Mouse (Mus musculus) hindbrain, embryonic 15.5 days (tissue): ENCODE data around the gene Nid2. TPM values are rescaled to one million over a fixed set of nuclear protein-coding genes. Genes with fewer than 3 reads are reported as not detected.

ENCODE experiments used
- ATAC-seq: fragments of 200-750 bp; cut with Nextera tagmentation; 2 replicates; pipeline ENCODE4 v1.8.0; 2017; ENCODE audit warnings: low read depth, moderate number of reproducible peaks, moderate TSS enrichment; ENCODE audit not compliant: low FRiP score
- H3K27ac ChIP-seq: fragments of 300-500 bp; sonication (generic); replicated peaks from 2 replicates; pipeline ENCODE4 v1.5.1; 2015; ENCODE audit warnings: mild to moderate bottlenecking, inconsistent platforms
- H3K27me3 ChIP-seq: fragments of 300-500 bp; sonication (generic); 2 replicates; pipeline ENCODE4 v1.6.1; 2015; ENCODE audit warnings: control low read depth, inconsistent platforms
- H3K36me3 ChIP-seq: fragments of 300-500 bp; sonication (generic); 2 replicates; pipeline ENCODE4 v1.6.1; 2015; ENCODE audit warnings: control low read depth, inconsistent platforms
- H3K4me1 ChIP-seq: fragments of 300-500 bp; sonication (generic); replicated peaks from 2 replicates; pipeline ENCODE4 v1.6.1; 2015; ENCODE audit warnings: control low read depth, inconsistent platforms
- H3K4me2 ChIP-seq: fragments of 300-500 bp; sonication (generic); 2 replicates; pipeline ENCODE4 v1.6.1; 2015; ENCODE audit warnings: moderate library complexity, mild to moderate bottlenecking, inconsistent platforms
- H3K4me3 ChIP-seq: fragments of 300-500 bp; sonication (generic); 2 replicates; pipeline ENCODE4 v1.5.1; 2015; ENCODE audit warnings: mild to moderate bottlenecking, inconsistent platforms
- H3K9ac ChIP-seq: fragments of 300-500 bp; sonication (generic); 2 replicates; pipeline ENCODE4 v1.6.1; 2015; ENCODE audit warnings: inconsistent platforms
- H3K9me3 ChIP-seq: fragments of 300-500 bp; sonication (generic); 2 replicates; pipeline ENCODE4 v1.6.1; 2016; ENCODE audit warnings: control low read depth, inconsistent platforms
- WGBS: fragments of 180-500 bp; shearing (Covaris S2); methylation state at CpG from one replicate; pipeline ENCODE4 v1.1.7; 2015; 5-methylcytosine and 5-hydroxymethylcytosine counted together
- polyA plus RNA-seq: library from polyadenylated mRNA; unstranded; fragments of >200 nt; fragmentation: Nextera tagmentation; extraction: Ambion mirVana; gene quantifications from 2 replicates; pipeline ENCODE4 v1.2.1, GENCODE M21; 2015

Nid2 gene
- polyA plus RNA-seq, 1 experiment from 2014 or later, result 45.7 TPM

DNA sequence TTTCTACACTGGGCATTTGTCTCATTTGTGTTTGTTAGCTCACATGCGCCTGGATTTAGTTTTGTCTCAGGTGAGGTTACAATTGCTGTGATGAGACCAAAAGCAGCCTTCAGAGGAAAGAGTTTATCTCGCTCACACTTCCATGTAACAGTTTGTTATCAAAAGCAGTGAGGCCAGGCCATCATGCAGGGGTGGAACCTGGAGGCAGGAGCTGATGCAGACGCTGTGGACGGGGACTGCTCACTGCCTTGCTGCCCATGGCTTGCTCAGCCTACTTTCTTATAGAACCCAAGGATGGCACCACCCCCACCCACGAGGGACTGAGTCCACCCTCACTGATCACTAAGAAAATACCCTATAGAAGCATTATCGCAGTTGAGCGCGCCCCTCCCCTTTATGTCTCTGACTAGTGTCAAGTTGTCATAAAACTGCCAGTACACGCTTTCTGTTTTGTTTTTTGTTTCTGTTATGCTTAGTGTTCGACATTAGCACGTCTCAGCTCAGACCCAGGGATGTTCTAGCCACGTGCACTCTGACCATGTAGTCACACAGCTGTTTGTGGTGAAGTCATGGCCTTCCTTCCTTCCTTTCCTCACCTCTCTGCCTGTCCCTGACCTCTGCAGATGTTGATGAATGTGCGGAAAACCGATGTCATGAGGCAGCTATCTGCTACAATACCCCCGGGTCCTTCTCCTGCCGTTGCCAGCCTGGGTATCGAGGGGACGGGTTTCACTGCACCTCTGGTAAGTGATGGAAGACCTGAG is 45.7 kb downstream of the Nid2 start:
- H3K27me3 ChIP-seq, result no peaks in the 10 kb centered on the region
- ATAC-seq, result no peak
- no peaks in the 10 kb centered on the region for H3K9me3 ChIP-seq
- no peaks in the 10 kb centered on the region for H3K4me1 ChIP-seq
- no peak overlapping the region for H3K9ac ChIP-seq
- no peaks in the 10 kb centered on the region for H3K36me3 ChIP-seq
- H3K4me2 ChIP-seq, result no peak overlapping the region
- H3K27ac ChIP-seq, result no peak overlapping the region
- WGBS, result 86% methylated on average over 18 of the region's 18 CpGs
- no peak overlapping the region for H3K4me3 ChIP-seq

DNA sequence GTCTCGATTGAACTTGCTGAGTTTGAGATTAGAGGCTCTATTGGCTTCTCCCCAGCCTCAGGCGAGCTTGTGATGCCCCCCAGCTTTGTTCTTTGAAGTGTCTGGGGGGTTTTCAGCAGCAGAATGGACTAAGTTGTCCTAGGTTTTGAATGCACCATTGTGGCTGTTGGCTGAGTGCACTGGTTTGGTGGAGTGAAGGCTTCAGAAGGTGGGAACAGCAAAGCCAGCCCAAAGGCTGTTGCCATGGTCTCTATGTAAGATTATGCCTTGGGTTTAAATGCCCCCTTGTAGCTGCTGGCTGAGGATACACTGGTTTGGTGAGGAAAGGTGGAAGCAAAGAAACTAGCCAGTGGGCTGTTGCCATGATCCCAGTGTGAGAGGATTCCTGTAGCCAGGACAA is 49.4 kb downstream of the Nid2 start:
- Histone ChIP-seq H3K9me3 (no peaks in the 10 kb centered on the region), H3K27me3 (no peaks in the 10 kb centered on the region), H3K27ac (no peak overlapping the region), H3K4me1 (no peaks in the 10 kb centered on the region), H3K4me3 (no peak overlapping the region), H3K36me3 (no peaks in the 10 kb centered on the region), H3K9ac (no peak overlapping the region), H3K4me2 (no peak overlapping the region)
- ATAC-seq, result 0 out of 2 replicates have a peak, but pooled peaks have one; percentile 29
- WGBS, result 61% methylated on average over 2 of the region's 2 CpGs

DNA sequence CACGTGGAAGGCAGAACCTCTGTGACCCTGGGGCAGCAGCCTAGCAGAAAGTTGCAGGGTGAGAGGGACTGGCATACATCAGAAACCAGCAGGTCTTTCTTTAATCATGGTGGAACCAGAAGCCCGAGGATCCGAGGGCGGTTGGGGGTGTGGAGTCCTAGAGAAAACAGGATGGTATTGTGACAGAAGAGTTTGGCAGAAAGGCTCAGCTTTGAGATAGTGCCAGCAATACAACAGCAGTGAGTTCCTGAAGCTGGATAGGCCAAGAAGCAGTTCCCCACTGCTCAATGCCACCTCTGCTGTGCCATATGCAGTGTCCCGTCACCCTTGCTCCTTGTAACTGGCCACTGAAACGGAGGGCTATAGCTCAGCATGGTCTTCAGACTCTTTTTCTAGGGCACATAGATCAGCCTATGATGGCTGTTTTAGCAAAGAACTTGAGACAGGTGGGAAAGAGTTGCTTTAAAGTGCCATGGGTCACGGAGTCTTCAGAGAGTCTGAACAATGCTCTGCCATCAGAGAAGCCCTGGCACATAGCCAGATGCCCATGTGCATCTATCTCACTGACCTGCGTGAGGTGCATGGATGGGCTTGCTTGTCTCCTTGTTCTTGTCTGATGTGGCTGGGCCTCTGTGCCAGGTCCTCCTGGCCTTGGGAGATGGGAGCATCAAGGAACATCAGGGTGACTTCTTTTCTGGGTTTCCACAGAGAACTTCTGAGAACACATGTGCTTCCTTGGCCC is 50.6 kb downstream of the Nid2 start:
- Histone ChIP-seq H3K27me3 (no peaks in the 10 kb centered on the region), H3K4me2 (no peak overlapping the region), H3K9me3 (no peaks in the 10 kb centered on the region), H3K36me3 (no peaks in the 10 kb centered on the region), H3K4me1 (no peaks in the 10 kb centered on the region), H3K4me3 (no peak overlapping the region), H3K9ac (no peak overlapping the region), H3K27ac (no peak overlapping the region)
- 71% methylated on average over 8 of the region's 8 CpGs for WGBS
- ATAC-seq, result 0 out of 2 replicates have a peak, but pooled peaks have one; percentile 23

DNA sequence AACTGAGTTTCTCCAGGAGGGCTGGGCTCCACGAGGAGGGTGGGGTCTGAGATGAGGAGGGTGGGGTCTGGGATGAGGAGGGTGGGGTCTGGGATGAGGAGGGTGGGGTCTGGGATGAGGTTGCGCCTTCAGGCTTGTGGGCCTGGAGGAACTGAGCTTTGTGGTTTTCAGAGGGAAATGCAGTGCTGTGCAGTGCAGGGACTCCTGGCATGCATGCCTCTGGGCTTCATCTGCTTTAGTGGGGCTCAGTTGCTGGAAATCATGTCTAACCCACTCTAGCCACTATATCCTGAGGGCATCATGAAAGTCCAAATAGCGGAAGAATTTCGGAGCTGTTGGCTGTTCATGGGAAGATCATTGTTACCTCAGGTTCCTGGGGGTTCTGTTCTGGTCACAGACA is 52.2 kb downstream of the Nid2 start:
- no peaks in the 10 kb centered on the region for H3K36me3 ChIP-seq
- no peak overlapping the region for H3K4me3 ChIP-seq
- no peaks in the 10 kb centered on the region for H3K27me3 ChIP-seq
- WGBS, result 52% methylated on average over 4 of the region's 4 CpGs
- no peak overlapping the region for H3K9ac ChIP-seq
- no peaks in the 10 kb centered on the region for H3K4me1 ChIP-seq
- ATAC-seq, result no peak
- no peaks in the 10 kb centered on the region for H3K9me3 ChIP-seq
- no peak overlapping the region for H3K4me2 ChIP-seq
- no peak overlapping the region for H3K27ac ChIP-seq

DNA sequence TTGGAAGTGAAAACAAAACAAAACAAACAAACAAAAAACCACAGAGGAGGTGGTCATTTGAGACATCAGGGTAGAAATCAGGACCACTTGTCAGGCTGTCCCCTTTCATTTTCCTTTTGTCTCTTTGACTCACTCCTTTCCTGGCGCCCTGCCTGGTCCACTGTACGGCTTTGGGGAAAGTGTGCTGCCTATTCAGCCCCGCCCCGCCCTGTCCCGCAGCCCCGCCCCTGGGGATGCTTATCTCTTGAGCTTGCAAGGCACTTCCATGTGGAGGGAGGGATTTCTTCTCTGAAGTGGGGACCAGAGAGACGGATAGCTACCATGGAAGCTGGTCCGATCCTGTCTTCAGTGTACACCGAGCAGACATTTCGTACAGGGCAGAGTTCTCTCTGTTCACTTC is 52.6 kb downstream of the Nid2 start:
- 50% methylated on average over 10 of the region's 10 CpGs for WGBS
- Histone ChIP-seq H3K4me2 (no peak overlapping the region), H3K27ac (no peak overlapping the region), H3K4me3 (no peak overlapping the region), H3K36me3 (no peaks in the 10 kb centered on the region), H3K9ac (no peak overlapping the region), H3K9me3 (no peaks in the 10 kb centered on the region), H3K27me3 (no peaks in the 10 kb centered on the region), H3K4me1 (no peaks in the 10 kb centered on the region)
- no peak for ATAC-seq

DNA sequence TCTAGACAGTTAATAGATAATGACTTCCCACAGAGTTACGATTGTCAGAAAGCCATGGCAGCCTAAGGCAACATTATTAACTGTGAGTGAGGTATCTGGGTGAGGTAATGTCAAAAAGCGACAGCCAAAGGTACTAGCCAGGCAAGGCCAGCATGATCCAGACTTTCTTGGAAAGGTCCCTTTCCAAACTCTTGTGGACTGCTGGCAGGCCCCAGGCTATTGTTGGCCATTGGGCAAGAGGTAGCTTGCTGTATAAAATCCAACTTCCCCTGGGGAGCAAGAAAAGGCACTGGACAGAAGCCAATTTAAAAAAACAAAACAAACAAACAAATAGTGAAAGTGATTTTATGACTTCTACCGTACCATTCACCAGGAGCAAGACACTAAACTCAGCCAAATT is 56.3 kb downstream of the Nid2 start:
- H3K4me1 ChIP-seq, result no peaks in the 10 kb centered on the region
- 82% methylated on average over 3 of the region's 3 CpGs for WGBS
- no peaks in the 10 kb centered on the region for H3K27me3 ChIP-seq
- H3K27ac ChIP-seq, result no peak overlapping the region
- ATAC-seq, result no peak
- peaks cover 10% of the 10 kb centered on the region for H3K36me3 ChIP-seq
- no peaks in the 10 kb centered on the region for H3K9me3 ChIP-seq
- no peak overlapping the region for H3K4me3 ChIP-seq
- no peak overlapping the region for H3K4me2 ChIP-seq
- no peak overlapping the region for H3K9ac ChIP-seq

DNA sequence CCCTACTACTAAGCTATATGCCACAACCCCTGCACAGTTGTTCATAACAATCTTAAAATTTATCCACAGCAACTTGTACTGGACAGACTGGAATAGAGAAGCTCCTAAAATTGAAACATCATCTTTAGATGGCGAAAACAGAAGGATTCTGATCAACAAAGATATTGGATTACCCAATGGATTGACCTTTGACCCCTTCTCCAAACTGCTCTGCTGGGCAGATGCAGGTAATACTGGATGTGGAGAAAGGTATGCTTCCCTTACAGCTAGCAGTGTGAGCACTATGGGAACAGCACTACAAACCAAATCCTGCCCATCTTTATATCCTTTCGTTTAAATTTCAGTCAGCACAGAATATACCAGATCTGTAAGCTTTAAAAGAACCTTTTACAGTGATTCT is 56.8 kb downstream of the Nid2 start:
- H3K4me3 ChIP-seq, result no peak overlapping the region
- WGBS, result 95% methylated on average over 2 of the region's 2 CpGs

DNA sequence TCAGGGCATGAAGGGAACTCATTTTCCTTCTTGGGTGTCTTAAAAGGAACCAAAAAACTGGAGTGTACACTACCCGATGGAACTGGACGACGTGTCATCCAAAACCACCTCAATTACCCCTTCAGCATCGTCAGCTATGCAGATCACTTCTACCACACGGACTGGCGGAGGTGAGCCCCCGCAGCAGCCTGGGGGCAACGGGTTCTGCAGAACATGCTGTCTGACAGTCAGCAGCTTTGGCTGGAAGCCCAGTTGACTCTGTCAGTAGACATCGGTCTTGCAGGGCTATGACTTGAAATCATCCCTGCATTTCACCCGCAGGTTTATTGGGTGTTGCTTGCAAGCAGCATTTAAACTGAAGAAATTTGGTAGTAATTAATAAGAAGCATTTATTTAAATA is 58.9 kb downstream of the Nid2 start:
- H3K4me2 ChIP-seq, result no peak overlapping the region
- no peaks in the 10 kb centered on the region for H3K9me3 ChIP-seq
- 64% methylated on average over 10 of the region's 10 CpGs for WGBS
- no peaks in the 10 kb centered on the region for H3K4me1 ChIP-seq
- no peak overlapping the region for H3K27ac ChIP-seq
- ATAC-seq, result peak; percentile 51; the same call in 1 of the 2 replicates
- H3K4me3 ChIP-seq, result no peak overlapping the region
- H3K27me3 ChIP-seq, result no peaks in the 10 kb centered on the region
- H3K36me3 ChIP-seq, result peaks cover 32% of the 10 kb centered on the region
- H3K9ac ChIP-seq, result no peak overlapping the region

More for the DNA sequence above, 56.8 kb downstream of the Nid2 start:
- Histone ChIP-seq H3K9ac (no peak overlapping the region), H3K27me3 (no peaks in the 10 kb centered on the region), H3K9me3 (no peaks in the 10 kb centered on the region), H3K4me1 (no peaks in the 10 kb centered on the region), H3K36me3 (peaks cover 15% of the 10 kb centered on the region), H3K4me2 (no peak overlapping the region), H3K27ac (no peak overlapping the region)
- ATAC-seq, result no peak

DNA sequence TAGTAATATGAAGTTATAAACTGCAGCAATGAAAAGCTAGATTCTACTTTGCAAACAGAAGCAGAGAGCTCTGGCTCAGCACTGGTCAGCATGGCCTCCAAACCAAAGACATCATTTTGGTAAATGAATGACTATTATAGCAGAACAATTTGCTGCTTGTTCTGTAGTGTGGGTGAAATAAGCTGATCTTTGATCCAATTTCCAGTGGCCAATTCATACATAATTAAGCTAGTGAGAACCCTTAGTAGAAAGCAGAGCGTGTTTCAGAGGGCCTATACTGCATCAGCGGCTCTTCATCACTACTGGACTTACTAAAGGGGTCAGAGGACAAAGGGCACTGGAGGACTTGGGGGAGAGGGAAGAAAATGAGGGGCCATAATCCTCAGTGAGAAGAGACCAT is 62.0 kb downstream of the Nid2 start:
- Histone ChIP-seq H3K36me3 (peaks cover 52% of the 10 kb centered on the region), H3K4me1 (no peaks in the 10 kb centered on the region), H3K4me3 (no peak overlapping the region), H3K4me2 (no peak overlapping the region), H3K27me3 (no peaks in the 10 kb centered on the region), H3K9ac (no peak overlapping the region), H3K27ac (no peak overlapping the region), H3K9me3 (no peaks in the 10 kb centered on the region)
- 93% methylated on average over 2 of the region's 2 CpGs for WGBS
- no peak for ATAC-seq

DNA sequence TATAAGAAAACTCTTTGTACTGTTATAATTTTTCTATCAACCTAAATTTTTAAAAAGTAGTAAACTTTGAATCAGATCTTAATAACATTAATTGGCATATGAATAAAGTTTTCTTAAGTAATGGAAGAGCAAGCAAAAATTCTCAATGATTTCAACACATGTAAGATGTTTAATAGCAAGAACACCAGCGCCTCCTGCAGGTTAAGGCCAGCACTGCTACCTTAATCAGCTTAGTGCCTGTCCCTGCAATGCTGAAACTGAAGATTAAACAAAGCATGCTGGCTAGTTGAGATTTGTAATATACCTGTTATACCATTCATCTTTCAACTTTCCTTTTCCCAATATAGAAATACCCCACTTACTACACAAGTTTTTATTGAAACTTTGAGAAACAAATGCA is 66.9 kb downstream of the Nid2 start:
- 9% methylated on average over 1 of the region's 1 CpGs for WGBS
- Histone ChIP-seq H3K4me1 (peaks cover 9% of the 10 kb centered on the region), H3K9ac (no peak overlapping the region), H3K27ac (no peak overlapping the region), H3K4me3 (no peak overlapping the region), H3K4me2 (no peak overlapping the region), H3K36me3 (peaks cover 49% of the 10 kb centered on the region), H3K9me3 (no peaks in the 10 kb centered on the region), H3K27me3 (no peaks in the 10 kb centered on the region)
- ATAC-seq, result no peak

DNA sequence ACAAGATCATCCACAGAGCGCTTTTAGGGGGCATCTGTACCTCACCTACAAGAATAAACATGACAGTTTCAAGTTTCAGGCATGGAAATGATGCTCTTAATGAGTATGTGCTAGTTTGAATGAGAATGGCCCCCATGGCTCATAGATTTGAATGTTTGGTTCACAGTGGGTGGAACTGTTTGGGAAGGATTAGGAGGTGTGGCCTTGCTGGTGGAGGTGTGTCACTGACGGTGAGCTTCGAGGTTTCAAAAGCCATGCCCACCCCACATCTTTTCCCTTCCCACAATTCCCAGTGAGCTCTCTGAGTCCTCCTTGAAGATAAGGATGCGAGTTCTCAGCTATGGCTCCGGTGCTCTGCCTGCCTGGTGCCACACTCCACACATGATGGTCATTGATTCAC is 70.6 kb downstream of the Nid2 start:
- WGBS, result 98% methylated on average over 5 of the region's 5 CpGs
- H3K4me3 ChIP-seq, result no peak overlapping the region
- no peaks in the 10 kb centered on the region for H3K9me3 ChIP-seq
- H3K4me2 ChIP-seq, result no peak overlapping the region
- H3K27ac ChIP-seq, result no peak overlapping the region
- no peaks in the 10 kb centered on the region for H3K27me3 ChIP-seq
- no peak for ATAC-seq
- peaks cover 16% of the 10 kb centered on the region for H3K36me3 ChIP-seq
- H3K9ac ChIP-seq, result no peak overlapping the region
- peaks cover 33% of the 10 kb centered on the region for H3K4me1 ChIP-seq

DNA sequence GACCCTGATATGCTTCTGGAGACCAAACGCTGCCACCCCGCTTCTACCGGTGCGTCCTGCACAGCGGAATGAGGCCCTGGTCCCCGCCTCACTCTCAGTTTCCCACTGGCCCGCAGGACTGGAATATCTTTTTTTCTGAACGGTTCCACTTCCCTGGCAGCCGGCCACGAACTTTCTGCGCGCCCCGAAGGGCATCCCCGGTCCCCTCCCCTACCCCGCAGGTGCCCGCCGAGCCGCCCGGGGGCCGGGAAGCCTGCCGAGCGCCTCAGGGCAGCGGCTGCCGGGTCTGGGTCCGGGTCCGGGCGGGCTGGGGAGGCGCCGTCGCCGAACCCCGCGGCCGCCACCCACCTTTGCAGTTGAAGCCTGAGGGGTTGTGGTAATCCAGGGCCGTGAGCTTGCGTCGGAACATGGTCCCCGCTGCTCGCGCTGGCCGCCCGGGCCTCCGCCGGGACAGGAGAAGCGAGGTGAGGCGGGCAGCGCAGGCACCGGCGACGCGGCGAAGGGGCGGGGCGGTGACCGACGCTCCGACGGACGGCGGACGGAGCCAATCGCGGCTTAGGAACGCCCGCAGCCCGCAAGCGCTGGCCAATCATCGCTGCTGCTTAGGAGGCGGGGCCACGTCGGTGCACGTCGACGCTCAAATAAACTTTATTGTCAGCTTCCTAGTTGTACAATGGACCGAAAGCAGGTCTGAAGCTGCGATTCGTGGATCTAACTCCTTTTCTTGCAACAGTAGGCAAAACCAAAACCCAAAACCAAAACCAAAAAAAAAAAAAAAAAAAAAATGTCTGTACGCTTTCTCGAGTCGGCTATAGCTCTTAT is 72.5 kb downstream of the Nid2 start, which contains the start of gene Rtraf:
Gene Rtraf (minus strand): TSS at position 504 of the 822 bp plus-strand sequence.
- Histone ChIP-seq H3K4me1 (peaks cover 30% of the 10 kb centered on the region), H3K4me3 (peak within 1 kb of the TSS; percentile 77), H3K27ac (peak within 1 kb of the TSS; percentile 80), H3K4me2 (peak within 1 kb of the TSS; percentile 69), H3K9me3 (no peaks in the 10 kb centered on the region), H3K36me3 (peaks cover 14% of the 10 kb centered on the region), H3K9ac (peak within 1 kb of the TSS; percentile 84), H3K27me3 (no peaks in the 10 kb centered on the region)
- under 1% methylated on average over 71 of the region's 80 CpGs for WGBS
- ATAC-seq, result peak; percentile 98
